Comparison of ENCODE assay signal across 8 mouse cellular contexts in the genomic region with DNA sequence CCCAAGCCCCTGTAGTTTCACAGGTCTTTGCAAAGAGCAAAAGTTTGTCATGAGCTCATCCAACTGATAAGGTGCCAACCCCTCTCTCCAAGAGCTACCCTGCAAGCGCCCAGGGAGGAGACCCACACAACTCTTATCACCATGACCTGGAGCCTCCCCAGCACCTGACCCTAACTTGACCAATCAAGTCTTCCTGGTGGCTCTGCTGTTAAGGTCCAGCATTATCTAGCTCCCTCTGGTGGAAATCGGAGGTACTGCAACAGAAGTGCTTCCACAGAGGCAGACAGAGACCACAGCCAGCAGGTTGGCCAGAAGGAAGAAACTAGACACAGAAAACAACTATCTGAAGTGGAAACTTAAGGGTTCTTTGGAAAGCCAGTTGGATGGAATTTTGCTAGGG. TPM values are rescaled to one million over a fixed set of nuclear protein-coding genes. Genes with fewer than 3 reads are reported as not detected.
DNase-seq lines count a peak whose midpoint lies in the region; ATAC-seq and TF ChIP-seq lines count a peak whose summit lies in the region.

No protein-coding gene starts in this region.

- POLR2A ChIA-PET in Patski (lab: Charles Lee): no interaction called here

- TF ChIP-seq CTCF in Patski (IDR thresholded peaks at IDR 0.05): peak; percentile 85
- peak; percentile 83 for TF ChIP-seq CTCF in lung, adult 2 months (IDR thresholded peaks at IDR 0.05; ENCODE audit: insufficient read depth, low read length)

- 12% methylated on average over 2 of the region's 2 CpGs for WGBS in lung, adult 2 months

- intact Hi-C loops in gastrocnemius, postnatal 36 days (cut with DNase I): no loop called here

- TF ChIP-seq POLR2A in lung, adult 2 months (IDR thresholded peaks at IDR 0.05; ENCODE audit: borderline replicate concordance, extremely low read depth, low read depth, low read length): no peak

- peaks cover 22% of the 10 kb centered on the region for H3K27me3 ChIP-seq in Patski

- peak; percentile 82 for DNase-seq in CD4-positive helper T cell, adult 2 months (ENCODE audit: low read depth, low spot score)
- DNase-seq in Patski (ENCODE audit: low read depth, low spot score): peak; percentile 27
- peak; percentile 86 to 93 for DNase-seq in cerebellum, postnatal 10 days
- DNase-seq in gastrocnemius, postnatal 36 days: peak; percentile 30 to 75
- peak; percentile 88 for DNase-seq in layer of hippocampus, adult 11-12 months (ENCODE audit: low spot score)
- peak; percentile 80 for DNase-seq in lung, adult 2 months
- DNase-seq in right cerebral cortex, adult 18-20 months: peak; percentile 78
- DNase-seq in urinary bladder, postnatal 14 days (ENCODE audit: low spot score): peak; percentile 86

- peaks cover 12% of the 10 kb centered on the region for H3K4me1 ChIP-seq in lung, adult 2 months (ENCODE audit: control insufficient read depth, insufficient read depth, low read length)

- CTCF ChIA-PET in Patski (lab: Charles Lee): interaction anchor here (0.9 to 1.9 kb wide), 4 partner anchors 16 to 279 kb away, joined by 3 to 6 read pairs (median 4); no protein-coding TSS in a partner anchor

- peak; percentile 45 for ATAC-seq in Patski

- in situ Hi-C loops in Patski (cut with MboI; ENCODE audit: low pct_unique_long_range_greater_than_20kb): loop anchor here (25.0 kb wide), 1 partner anchor 687 kb away; the partner anchor contains the start of gene Cdkal1

- H3K4me3 ChIP-seq in lung, adult 2 months (replicated peaks; ENCODE audit: extremely low read depth, low read depth, low read length): no peak overlapping the region

RNA-seq across cellular contexts. Expression of gene Uqcrfs1, which starts 3.7 kb away (rescaled TPM):
- polyA plus RNA-seq in Patski (2021): 277 TPM
- total RNA-seq in gastrocnemius, postnatal 36 days (2021): 100 to 1,000 TPM; 527 to 542 TPM
- 93.1 and 111 TPM in 2 replicates for polyA plus RNA-seq in lung, adult 2 months (2012; rRNA removed)

Comparison
In these comparisons a context has a peak if more than half of its experiments do, and no peak if none do; other contexts are left out.
1. DNase-seq: peak in every context shown above with its lines; median percentile 90 in cerebellum, postnatal 10 days; 88 in layer of hippocampus, adult 11-12 months; 86 in urinary bladder, postnatal 14 days; 82 in CD4-positive helper T cell, adult 2 months; 80 in lung, adult 2 months; 78 in right cerebral cortex, adult 18-20 months; 52 in gastrocnemius, postnatal 36 days; 27 in Patski.